Mouse (Mus musculus) intestine, embryonic 15.5 days (tissue): ENCODE results near the gene Alg5. TPM values are rescaled to one million over a fixed set of nuclear protein-coding genes. Genes with fewer than 3 reads are reported as not detected.

Experiments
- ATAC-seq: fragments of 200-750 bp; cut with Nextera tagmentation; 2 replicates; pipeline ENCODE4 v1.8.0; 2017; ENCODE audit warnings: moderate TSS enrichment, moderate library complexity
- H3K27ac ChIP-seq: fragments of 300-500 bp; sonication (generic); 2 replicates; pipeline ENCODE4 v1.5.1; 2015; ENCODE audit warnings: mild to moderate bottlenecking, inconsistent platforms
- H3K27me3 ChIP-seq: fragments of 300-500 bp; sonication (generic); replicated peaks from 2 replicates; pipeline ENCODE4 v1.6.1; 2015; ENCODE audit warnings: inconsistent platforms
- H3K36me3 ChIP-seq: fragments of 300-500 bp; sonication (generic); 2 replicates; pipeline ENCODE4 v1.6.1; 2015; ENCODE audit warnings: inconsistent platforms
- H3K4me1 ChIP-seq: fragments of 300-500 bp; sonication (generic); replicated peaks from 2 replicates; pipeline ENCODE4 v1.6.1; 2015; ENCODE audit warnings: inconsistent platforms
- H3K4me2 ChIP-seq: fragments of 300-500 bp; sonication (generic); replicated peaks from 2 replicates; pipeline ENCODE4 v1.6.1; 2015; ENCODE audit warnings: mild to moderate bottlenecking, inconsistent platforms
- H3K4me3 ChIP-seq: fragments of 300-500 bp; sonication (generic); replicated peaks from 2 replicates; pipeline ENCODE4 v1.5.1; 2015; ENCODE audit warnings: inconsistent platforms
- H3K9ac ChIP-seq: fragments of 300-500 bp; sonication (generic); 2 replicates; pipeline ENCODE4 v1.6.1; 2015; ENCODE audit warnings: inconsistent platforms
- H3K9me3 ChIP-seq: fragments of 300-500 bp; sonication (generic); 2 replicates; pipeline ENCODE4 v1.6.1; 2016; ENCODE audit warnings: inconsistent platforms
- WGBS: fragments of 180-500 bp; shearing (Covaris S2); methylation state at CpG from one replicate; pipeline ENCODE4 v1.1.7; 2015; 5-methylcytosine and 5-hydroxymethylcytosine counted together
- polyA plus RNA-seq: library from polyadenylated mRNA; unstranded; fragments of >200 nt; fragmentation: Nextera tagmentation; extraction: Ambion mirVana; gene quantifications from 2 replicates; pipeline ENCODE4 v1.2.1, GENCODE M21; 2015

The Alg5 gene
- polyA plus RNA-seq, 1 experiment from 2014 or later = 62.6 TPM

DNA sequence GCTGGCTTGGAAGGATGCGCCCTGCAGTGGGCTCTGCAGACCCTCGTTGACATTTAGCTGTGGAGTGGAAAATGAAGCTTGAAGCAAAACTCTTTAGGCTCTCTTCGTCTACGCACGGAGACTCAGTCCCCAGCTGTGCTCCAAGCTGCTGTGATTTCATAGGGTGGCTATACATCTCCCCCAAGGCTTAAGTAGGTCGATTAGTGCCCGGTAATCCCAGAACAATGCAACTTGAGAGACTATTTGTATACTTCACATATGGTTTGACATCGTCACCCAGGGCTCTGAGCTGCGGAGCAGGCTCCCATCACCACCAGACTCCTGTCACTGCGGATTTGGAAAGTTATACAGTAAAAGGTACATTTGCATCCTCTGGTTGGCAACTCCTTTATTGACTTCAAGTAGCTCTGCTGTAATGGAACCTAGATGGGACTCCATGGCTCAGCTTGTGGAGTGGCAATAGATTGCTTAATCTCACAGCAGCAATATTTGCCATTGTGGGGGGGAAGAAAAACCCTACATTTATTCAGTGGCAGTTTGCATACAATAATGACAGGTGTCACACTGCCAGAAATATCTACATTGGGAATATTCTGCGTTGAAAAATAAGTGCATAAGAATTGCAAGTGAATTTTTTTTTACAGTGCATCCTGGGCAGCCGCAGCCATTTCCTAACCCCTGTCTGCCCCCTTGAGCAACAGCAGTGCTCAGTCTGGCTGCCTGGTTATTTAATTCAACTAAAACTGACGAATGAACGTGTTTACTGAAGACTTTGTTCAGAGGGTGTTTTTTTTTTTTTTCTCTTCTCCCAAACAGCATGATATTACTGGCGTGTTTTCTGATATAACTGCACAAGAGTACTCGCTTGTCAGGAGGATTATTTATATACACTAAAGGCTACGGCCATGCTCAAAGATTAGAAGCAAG lies 34.3 kb downstream of the Alg5 start:
- no peak for ATAC-seq
- WGBS = 68% methylated on average over 17 of the region's 17 CpGs
- Histone ChIP-seq H3K27me3 (no peaks in the 10 kb centered on the region), H3K27ac (no peak overlapping the region), H3K9me3 (no peaks in the 10 kb centered on the region), H3K4me3 (no peak overlapping the region), H3K4me2 (no peak overlapping the region), H3K4me1 (no peaks in the 10 kb centered on the region), H3K9ac (no peak overlapping the region), H3K36me3 (no peaks in the 10 kb centered on the region)

DNA sequence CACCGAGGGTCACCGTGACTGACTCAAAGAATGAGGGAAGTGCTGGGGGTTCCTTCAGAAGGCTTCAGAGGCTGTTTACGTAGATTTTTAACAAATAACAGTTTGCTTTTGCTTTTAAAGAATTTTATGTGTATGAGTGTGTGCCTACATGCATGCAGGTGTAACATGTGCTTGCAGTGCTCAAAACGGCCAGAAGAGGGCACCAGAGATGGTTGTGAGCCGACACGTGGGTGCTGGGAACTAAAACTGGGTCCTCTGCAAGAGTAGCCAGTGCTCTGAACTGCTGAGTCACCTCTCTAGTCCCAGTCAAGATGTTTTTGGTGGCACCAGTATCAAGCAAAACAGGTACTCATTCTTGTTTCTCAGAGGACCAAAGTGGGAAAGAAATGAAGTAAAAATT lies 38.3 kb downstream of the Alg5 start:
- Histone ChIP-seq H3K27ac (no peak overlapping the region), H3K27me3 (no peaks in the 10 kb centered on the region), H3K9ac (no peak overlapping the region), H3K4me2 (no peak overlapping the region), H3K36me3 (no peaks in the 10 kb centered on the region), H3K4me1 (0 out of 2 replicates have a peak, but pooled peaks cover 2% of the 10 kb centered on the region), H3K9me3 (no peaks in the 10 kb centered on the region), H3K4me3 (no peak overlapping the region)
- WGBS = 85% methylated on average over 6 of the region's 6 CpGs
- ATAC-seq = no peak

DNA sequence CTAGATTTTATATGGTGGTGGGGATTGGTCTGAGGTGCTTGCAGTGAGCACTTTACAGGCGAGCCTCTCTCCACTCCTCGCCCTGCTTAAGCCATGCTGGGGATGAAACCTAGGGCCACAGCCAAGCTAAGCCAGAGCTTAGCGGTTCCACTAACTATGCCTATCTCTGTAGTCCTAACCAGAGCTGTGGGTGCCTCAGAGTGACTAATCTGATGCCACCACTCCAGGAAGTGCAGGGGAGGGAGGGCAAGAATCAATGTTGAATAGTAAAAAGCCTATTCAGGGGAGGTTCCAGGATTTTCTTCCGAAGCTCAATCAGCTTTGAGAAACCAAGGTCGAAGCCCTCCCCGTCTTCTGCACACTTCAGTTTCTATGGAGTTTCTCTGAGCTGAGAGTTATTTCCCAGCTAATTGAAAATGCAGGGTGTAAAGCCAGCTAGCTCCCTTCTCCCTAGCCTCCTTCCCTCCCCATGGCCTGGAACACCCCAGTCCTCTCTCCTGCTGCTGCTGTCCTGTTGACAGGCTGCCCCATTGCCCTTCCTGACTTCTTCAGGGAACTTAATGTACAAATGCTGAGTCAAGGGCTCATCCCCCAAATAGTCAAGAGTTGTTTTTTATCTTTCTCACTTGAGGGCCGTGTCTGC lies 40.8 kb downstream of the Alg5 start:
- 66% methylated on average over 7 of the region's 7 CpGs for WGBS
- Histone ChIP-seq H3K9me3 (no peaks in the 10 kb centered on the region), H3K27ac (no peak overlapping the region), H3K9ac (no peak overlapping the region), H3K4me3 (no peak overlapping the region), H3K4me1 (0 out of 2 replicates have a peak, but pooled peaks cover 2% of the 10 kb centered on the region), H3K27me3 (no peaks in the 10 kb centered on the region), H3K36me3 (no peaks in the 10 kb centered on the region), H3K4me2 (no peak overlapping the region)
- no peak for ATAC-seq

DNA sequence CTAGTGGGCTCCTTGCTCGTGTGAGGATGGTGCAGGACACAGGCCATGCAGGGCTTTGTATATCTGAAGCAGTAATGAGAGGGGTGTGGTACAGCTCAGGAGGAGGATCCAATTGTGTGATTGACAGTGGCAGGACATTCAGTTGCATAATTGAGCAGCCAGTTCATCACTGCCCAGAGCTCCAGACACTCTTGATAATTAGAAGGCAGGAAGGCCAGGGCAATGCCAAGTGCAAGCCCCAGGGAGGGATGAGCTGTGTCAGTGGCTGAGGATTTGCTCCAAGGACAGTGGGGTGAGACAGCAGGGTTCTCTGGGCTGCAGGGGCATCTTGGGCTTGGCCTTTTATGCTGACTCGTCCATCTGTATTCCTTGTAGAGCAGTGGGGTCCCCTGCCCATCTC lies 55.3 kb downstream of the Alg5 start:
- Histone ChIP-seq H3K4me2 (no peak overlapping the region), H3K4me3 (no peak overlapping the region), H3K9ac (no peak overlapping the region), H3K9me3 (no peaks in the 10 kb centered on the region), H3K36me3 (0 out of 2 replicates have a peak, but pooled peaks cover 5% of the 10 kb centered on the region), H3K4me1 (no peaks in the 10 kb centered on the region), H3K27me3 (no peaks in the 10 kb centered on the region), H3K27ac (no peak overlapping the region)
- no peak for ATAC-seq
- whole genome bisulfite sequencing = 55% methylated on average over 2 of the region's 2 CpGs

DNA sequence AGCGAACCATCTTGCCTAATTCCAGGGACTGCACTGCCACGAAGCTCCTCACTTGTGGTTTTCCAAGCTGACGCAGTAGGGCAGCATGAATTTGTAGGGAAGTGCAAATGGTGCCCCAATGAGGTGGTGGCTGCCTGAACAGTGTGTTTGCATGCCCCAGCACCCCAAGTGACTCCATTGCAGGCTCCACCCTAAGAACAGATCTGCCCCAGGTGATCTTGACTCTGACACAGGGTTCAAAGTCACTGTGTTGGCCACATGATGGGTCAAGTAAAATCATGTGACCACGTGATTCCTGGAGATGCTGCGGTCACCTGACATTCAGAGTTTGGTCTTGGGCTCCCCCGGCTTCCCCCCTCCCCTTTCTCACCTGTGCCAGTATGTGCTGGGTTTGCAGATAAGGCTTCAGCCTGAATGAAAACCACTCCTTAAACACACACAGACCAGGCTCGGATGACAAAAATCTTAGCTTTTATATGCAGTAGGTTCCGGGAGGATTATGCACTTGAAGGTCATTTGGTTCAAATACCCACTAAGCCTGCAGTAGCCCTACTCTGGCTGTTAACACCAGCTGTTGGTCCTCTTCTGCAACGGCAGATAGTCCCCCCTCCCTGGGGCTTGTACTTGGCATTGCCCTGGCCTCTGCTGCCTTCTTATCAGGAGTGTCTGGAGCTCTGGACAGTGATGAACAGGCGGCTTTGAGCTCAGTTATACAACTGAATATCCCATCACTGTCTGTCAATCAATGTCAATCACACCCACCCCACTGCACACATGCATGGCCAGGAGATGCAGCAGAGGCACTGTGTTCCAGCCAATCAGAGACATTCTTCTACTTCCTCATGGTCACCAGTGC lies 56.7 kb downstream of the Alg5 start:
- no peak overlapping the region for H3K9ac ChIP-seq
- H3K4me2 ChIP-seq = no peak overlapping the region
- peak; percentile 68; the same call in 1 of the 2 replicates for ATAC-seq
- no peak overlapping the region for H3K27ac ChIP-seq
- no peaks in the 10 kb centered on the region for H3K27me3 ChIP-seq
- H3K9me3 ChIP-seq = no peaks in the 10 kb centered on the region
- H3K36me3 ChIP-seq = 0 out of 2 replicates have a peak, but pooled peaks cover 5% of the 10 kb centered on the region
- H3K4me3 ChIP-seq = no peak overlapping the region
- WGBS = 67% methylated on average over 10 of the region's 10 CpGs
- no peaks in the 10 kb centered on the region for H3K4me1 ChIP-seq

DNA sequence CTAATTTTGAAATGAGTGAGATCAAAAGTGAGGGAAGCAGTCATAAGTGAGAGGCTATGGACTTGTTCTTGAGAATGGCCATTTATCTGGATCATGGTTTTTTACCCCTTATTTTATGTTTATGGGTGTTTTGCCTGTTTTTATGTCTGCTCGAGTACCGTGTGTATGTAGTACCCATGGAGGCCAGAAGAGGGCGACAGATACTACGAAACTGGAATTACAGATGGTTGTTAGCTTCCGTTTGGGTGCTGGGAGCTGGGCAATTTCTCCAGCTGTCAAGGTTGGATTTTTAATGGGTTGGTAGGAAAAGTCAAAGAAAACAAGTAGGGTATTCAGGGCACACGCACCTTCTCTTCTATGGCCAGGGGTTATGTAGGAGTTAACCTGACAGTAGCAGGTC lies 58.4 kb downstream of the Alg5 start:
- Histone ChIP-seq H3K36me3 (0 out of 2 replicates have a peak, but pooled peaks cover 5% of the 10 kb centered on the region), H3K9me3 (no peaks in the 10 kb centered on the region), H3K27ac (no peak overlapping the region), H3K9ac (no peak overlapping the region), H3K4me3 (no peak overlapping the region), H3K4me1 (no peaks in the 10 kb centered on the region), H3K27me3 (no peaks in the 10 kb centered on the region), H3K4me2 (no peak overlapping the region)
- no peak for ATAC-seq
- WGBS = 89% methylated on average over 6 of the region's 6 CpGs

DNA sequence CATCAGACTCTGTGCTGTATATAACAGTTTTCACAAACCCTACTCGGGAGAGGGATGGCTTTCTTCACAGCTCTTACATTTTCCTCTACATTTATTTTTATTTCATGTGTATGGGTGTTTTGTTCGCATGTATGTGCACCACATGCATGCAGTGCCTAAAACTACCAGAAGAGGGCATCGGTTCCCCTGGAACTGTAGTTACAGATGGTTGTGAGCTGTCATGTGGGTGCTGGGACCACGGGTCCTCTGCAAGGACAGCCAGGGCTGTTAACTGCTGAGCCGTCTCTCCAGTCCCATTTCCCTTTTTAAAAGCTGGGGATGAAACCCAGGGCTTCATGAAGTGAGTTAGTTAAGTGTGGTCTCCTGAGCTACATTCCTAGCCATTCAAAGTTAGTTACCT lies 60.0 kb downstream of the Alg5 start:
- Histone ChIP-seq H3K9ac (no peak overlapping the region), H3K4me3 (no peak overlapping the region), H3K9me3 (no peaks in the 10 kb centered on the region), H3K4me2 (no peak overlapping the region), H3K36me3 (0 out of 2 replicates have a peak, but pooled peaks cover 2% of the 10 kb centered on the region), H3K27me3 (no peaks in the 10 kb centered on the region), H3K4me1 (no peaks in the 10 kb centered on the region), H3K27ac (no peak overlapping the region)
- no peak for ATAC-seq
- 91% methylated on average over 5 of the region's 5 CpGs for WGBS

DNA sequence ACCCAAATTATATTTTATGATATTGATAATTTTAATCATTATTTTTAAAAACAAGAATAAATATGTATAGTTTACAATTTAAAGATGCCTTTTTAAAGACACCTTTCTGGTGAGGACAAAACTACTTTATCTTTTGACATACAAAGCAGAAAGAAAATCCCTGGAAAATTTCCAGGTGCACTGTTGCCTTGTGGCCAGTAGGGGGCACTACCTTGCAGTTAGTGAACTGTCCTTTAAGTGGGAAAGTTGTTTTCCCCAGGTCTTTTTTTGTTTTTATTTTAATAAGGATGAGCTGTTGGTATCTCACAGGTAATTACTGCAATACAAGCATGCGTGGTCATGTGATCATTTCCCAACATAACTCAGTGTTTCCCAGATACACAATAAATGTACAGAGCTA lies 60.5 kb downstream of the Alg5 start:
- no peak overlapping the region for H3K9ac ChIP-seq
- no peak overlapping the region for H3K4me3 ChIP-seq
- ATAC-seq = no peak
- no peaks in the 10 kb centered on the region for H3K9me3 ChIP-seq
- H3K27ac ChIP-seq = no peak overlapping the region
- 0 out of 2 replicates have a peak, but pooled peaks cover 2% of the 10 kb centered on the region for H3K36me3 ChIP-seq
- WGBS = 98% methylated on average over 1 of the region's 1 CpGs
- no peaks in the 10 kb centered on the region for H3K4me1 ChIP-seq
- H3K4me2 ChIP-seq = no peak overlapping the region
- H3K27me3 ChIP-seq = no peaks in the 10 kb centered on the region

DNA sequence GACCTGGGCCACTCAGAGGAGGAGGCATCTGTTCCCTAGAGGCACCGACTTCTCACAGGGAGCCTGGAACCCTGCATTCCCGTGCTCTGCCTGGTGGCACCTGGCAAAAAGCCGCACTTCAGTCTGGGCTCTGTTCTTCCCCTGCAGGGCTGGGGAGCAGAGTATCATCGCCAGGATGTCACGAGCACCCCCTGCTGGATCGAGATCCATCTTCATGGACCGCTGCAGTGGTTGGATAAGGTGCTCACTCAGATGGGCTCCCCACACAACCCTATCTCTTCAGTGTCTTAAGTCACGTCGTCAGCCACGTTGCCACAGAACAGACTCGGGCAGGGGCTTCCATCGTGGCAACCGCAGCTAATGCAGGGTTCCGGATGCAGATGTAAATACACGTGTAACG lies 61.9 kb downstream of the Alg5 start:
- Histone ChIP-seq H3K4me3 (no peak overlapping the region), H3K36me3 (0 out of 2 replicates have a peak, but pooled peaks cover 2% of the 10 kb centered on the region), H3K27ac (no peak overlapping the region), H3K4me2 (no peak overlapping the region), H3K4me1 (no peaks in the 10 kb centered on the region), H3K27me3 (no peaks in the 10 kb centered on the region), H3K9ac (no peak overlapping the region), H3K9me3 (no peaks in the 10 kb centered on the region)
- WGBS = 35% methylated on average over 16 of the region's 16 CpGs
- ATAC-seq = peak; percentile 71

Other genes starting within 250 kb of the Alg5 start
- gene Supt20, start 42.7 kb upstream of the Alg5 start, polyA plus RNA-seq = 76.8 and 84.1 TPM in 2 replicates
- gene Gm21958, start 21.2 kb upstream of the Alg5 start, polyA plus RNA-seq = 0.28 TPM in 1 of 2 replicates, not detected in the other
- gene Exosc8, start 146 bp upstream of the Alg5 start, polyA plus RNA-seq = 100 and 110 TPM in 2 replicates
- gene Smad9, start 20.0 kb downstream of the Alg5 start, polyA plus RNA-seq = 1.5 and 1.6 TPM in 2 replicates
- 30.0 and 33.9 TPM in 2 replicates for gene Rfxap, start 72.3 kb downstream of the Alg5 start, polyA plus RNA-seq
- gene Sertm1, start 180.3 kb downstream of the Alg5 start, polyA plus RNA-seq = 0.20 and 0.24 TPM in 2 replicates